Mouse (Mus musculus) myocyte (in vitro differentiated cells): ENCODE results near the gene Limch1. TPM values are rescaled to one million over a fixed set of nuclear protein-coding genes. Genes with fewer than 3 reads are reported as not detected.

Experiments
- H3K27me3 ChIP-seq: one replicate; pipeline ENCODE4 v1.6.1; 2011; ENCODE audit not compliant: control insufficient read depth, insufficient read depth, insufficient read length
- H3K36me3 ChIP-seq: one replicate; pipeline ENCODE4 v1.6.1; 2011; ENCODE audit not compliant: control insufficient read depth, insufficient read depth
- H3K4me2 ChIP-seq: one replicate; pipeline ENCODE4 v1.6.1; 2011; ENCODE audit warnings: low read depth, control low read depth
- H3K4me3 ChIP-seq: one replicate; pipeline ENCODE4 v1.5.1; 2011; ENCODE audit warnings: mild to moderate bottlenecking, control low read depth, moderate library complexity
- H3K79me2 ChIP-seq: one replicate; pipeline ENCODE4 v1.6.1; 2011; ENCODE audit not compliant: control insufficient read depth, insufficient read depth
- H3ac ChIP-seq: one replicate; pipeline ENCODE4 v1.6.1; 2011; ENCODE audit not compliant: control insufficient read depth, insufficient read length
- CEBPB ChIP-seq: IDR thresholded peaks from 2 replicates; pipeline ENCODE4 v1.6.1; 2011; ENCODE audit warnings: mild to moderate bottlenecking, moderate library complexity; ENCODE audit not compliant: poor library complexity, insufficient read depth, severe bottlenecking
- E2F4 ChIP-seq: IDR thresholded peaks from one replicate; pipeline ENCODE4 v1.6.1; 2011; ENCODE audit warnings: mild to moderate bottlenecking, control low read depth, moderate library complexity; ENCODE audit not compliant: insufficient read depth
- MAX ChIP-seq: IDR thresholded peaks from one replicate; pipeline ENCODE4 v1.6.1; 2011; ENCODE audit warnings: low read depth, mild to moderate bottlenecking, control low read depth
- MYOD1 ChIP-seq, 3 experiments: IDR thresholded peaks; one replicate each; pipeline ENCODE4 v1.6.1; 2011; ENCODE audit warnings: control low read depth in 2 of 3, low read depth in 2 of 3, mild to moderate bottlenecking in 2 of 3, moderate library complexity in 1 of 3; ENCODE audit not compliant: insufficient read length in 2 of 3, control insufficient read depth in 1 of 3
- MYOG ChIP-seq, 3 experiments: IDR thresholded peaks; one replicate each; pipeline ENCODE4 v1.6.1; 2011; ENCODE audit warnings: control low read depth in 2 of 3, low read depth in 2 of 3, mild to moderate bottlenecking in 2 of 3; ENCODE audit not compliant: insufficient read length in 2 of 3, control insufficient read depth in 1 of 3, insufficient read depth in 1 of 3
- POLR2A ChIP-seq: IDR thresholded peaks from one replicate; pipeline ENCODE4 v1.6.1; 2011; ENCODE audit warnings: low read depth, mild to moderate bottlenecking, control low read depth, moderate library complexity; ENCODE audit not compliant: insufficient read length
- POLR2AphosphoS2 ChIP-seq: IDR thresholded peaks from one replicate; pipeline ENCODE4 v1.6.1; 2011; ENCODE audit warnings: low read depth, control low read depth; ENCODE audit not compliant: insufficient read length
- REST ChIP-seq: IDR thresholded peaks from one replicate; pipeline ENCODE4 v1.6.1; 2011; ENCODE audit warnings: mild to moderate bottlenecking, control low read depth, moderate library complexity; ENCODE audit not compliant: insufficient read depth, insufficient read length
- SRF ChIP-seq: IDR thresholded peaks from one replicate; pipeline ENCODE4 v1.6.1; 2011; ENCODE audit warnings: low read depth; ENCODE audit not compliant: control insufficient read depth, insufficient read length
- TCF12 ChIP-seq: IDR thresholded peaks from one replicate; pipeline ENCODE4 v1.6.1; 2011; ENCODE audit warnings: mild to moderate bottlenecking, control low read depth; ENCODE audit not compliant: poor library complexity, insufficient read depth, severe bottlenecking
- TCF3 ChIP-seq: IDR thresholded peaks from one replicate; pipeline ENCODE4 v1.6.1; 2011; ENCODE audit warnings: low read depth, control low read depth; ENCODE audit not compliant: insufficient read length
- USF1 ChIP-seq: IDR thresholded peaks from one replicate; pipeline ENCODE4 v1.6.1; 2011; ENCODE audit warnings: low read depth, mild to moderate bottlenecking, control low read depth, moderate library complexity
- polyA plus RNA-seq: library from polyadenylated mRNA; unstranded; fragments of >200 nt; fragmentation: generic; extraction: Trizol; gene quantifications from one replicate; pipeline ENCODE4 v1.2.1, GENCODE M21; 2012; ENCODE audit warnings: missing spikeins

Gene Limch1
- polyA plus RNA-seq, 1 experiment, result 0.79 TPM

DNA sequence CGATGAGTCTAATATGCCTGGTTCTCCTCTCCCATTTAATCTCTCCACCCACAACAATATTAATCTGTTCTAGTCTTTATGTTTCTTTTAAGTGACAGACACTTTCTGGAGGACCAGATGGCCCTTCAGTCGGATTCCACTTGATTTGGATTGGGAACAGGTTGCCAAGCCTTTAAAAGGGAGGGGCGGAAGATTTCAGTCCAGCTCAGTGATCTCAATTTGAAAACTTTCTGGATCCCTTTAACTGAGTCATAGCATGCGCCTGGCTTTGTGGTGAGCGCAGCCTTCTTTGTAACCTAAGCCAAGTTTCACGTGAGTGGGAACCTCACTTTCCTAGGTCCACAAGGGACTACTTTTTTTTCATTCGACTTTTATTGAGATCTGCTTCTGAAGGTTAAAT, 5.0 kb downstream of the Limch1 start:
- TF ChIP-seq REST (no peak), CEBPB (no peak), E2F4 (no peak), MAX (no peak), SRF (no peak), MYOD1 (IDR thresholded peaks at IDR 0.05; ENCODE audit: control insufficient read depth in 1 of 3, insufficient read length in 2 of 3, low read depth in 2 of 3) (no peak)
- peaks cover 13% of the 10 kb centered on the region for H3K27me3 ChIP-seq
- no peak overlapping the region for H3ac ChIP-seq

DNA sequence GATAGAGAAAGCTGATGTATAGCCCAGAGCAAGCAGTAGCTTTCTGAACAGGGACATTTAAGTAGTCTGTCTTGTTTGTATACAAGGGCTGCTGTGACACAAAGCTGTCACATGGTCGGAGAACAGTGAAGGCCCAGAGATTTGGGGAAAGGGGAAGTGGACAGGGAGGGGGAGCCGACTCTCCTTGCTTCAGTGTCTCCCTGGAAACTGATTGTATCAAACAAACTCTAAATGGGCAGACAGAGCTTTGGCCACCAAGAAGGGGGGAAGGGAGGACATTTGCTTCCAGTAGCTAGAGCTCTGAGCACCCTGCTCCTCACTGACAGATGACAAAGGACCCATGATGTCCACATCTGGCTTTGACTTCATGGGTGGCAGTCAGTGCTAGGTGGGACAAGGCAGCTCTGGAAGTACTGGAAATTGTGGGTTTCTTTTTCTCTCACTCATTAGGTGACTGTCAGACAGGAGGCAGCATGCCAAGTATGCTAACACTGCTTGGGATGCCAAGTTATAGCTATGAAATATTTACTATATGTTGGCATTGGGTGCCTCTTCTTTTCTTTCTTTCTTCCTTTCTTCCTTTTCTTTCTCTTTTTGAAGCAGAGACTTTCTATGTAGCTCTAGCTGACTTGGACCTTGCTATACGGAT, 5.8 kb downstream of the Limch1 start:
- TF ChIP-seq MAX (no peak), TCF12 (no peak)
- Histone ChIP-seq H3K36me3 (no peaks in the 10 kb centered on the region), H3K4me2 (no peak overlapping the region), H3K79me2 (no peaks in the 10 kb centered on the region), H3K27me3 (peaks cover 8% of the 10 kb centered on the region), H3K4me3 (no peak overlapping the region), H3ac (no peak overlapping the region)

More for the DNA sequence above, 5.0 kb downstream of the Limch1 start:
- H3K4me2 ChIP-seq, result no peak overlapping the region
- no peaks in the 10 kb centered on the region for H3K79me2 ChIP-seq
- no peaks in the 10 kb centered on the region for H3K36me3 ChIP-seq
- H3K4me3 ChIP-seq, result no peak overlapping the region

DNA sequence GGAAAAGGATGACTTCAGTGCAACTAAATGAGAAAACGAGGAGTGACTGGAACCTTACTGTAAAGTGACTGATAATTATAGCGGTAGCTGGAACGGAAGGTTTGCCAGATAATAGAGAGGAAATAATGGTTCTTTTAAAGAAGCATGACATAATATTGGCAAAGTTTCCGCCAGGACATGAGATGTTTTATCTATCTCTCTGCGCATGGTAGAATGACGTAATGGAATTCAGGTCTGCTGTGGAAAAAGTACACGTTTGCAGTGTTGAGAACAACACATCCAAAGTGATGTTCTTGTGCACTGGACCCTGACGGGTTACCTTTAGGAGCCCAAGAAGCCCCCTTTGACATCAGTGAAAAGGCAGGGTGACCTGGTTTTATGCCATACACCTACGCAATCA, 8.0 kb downstream of the Limch1 start:
- Histone ChIP-seq H3K4me2 (no peak overlapping the region), H3K27me3 (peaks cover 4% of the 10 kb centered on the region)
- TF ChIP-seq MYOD1 (IDR thresholded peaks at IDR 0.05; ENCODE audit: control insufficient read depth in 1 of 3, insufficient read length in 2 of 3, low read depth in 2 of 3) (no peak), SRF (no peak), TCF3 (no peak), REST (no peak), POLR2A (no peak), E2F4 (no peak), CEBPB (no peak), MAX (no peak), USF1 (no peak), TCF12 (no peak)

DNA sequence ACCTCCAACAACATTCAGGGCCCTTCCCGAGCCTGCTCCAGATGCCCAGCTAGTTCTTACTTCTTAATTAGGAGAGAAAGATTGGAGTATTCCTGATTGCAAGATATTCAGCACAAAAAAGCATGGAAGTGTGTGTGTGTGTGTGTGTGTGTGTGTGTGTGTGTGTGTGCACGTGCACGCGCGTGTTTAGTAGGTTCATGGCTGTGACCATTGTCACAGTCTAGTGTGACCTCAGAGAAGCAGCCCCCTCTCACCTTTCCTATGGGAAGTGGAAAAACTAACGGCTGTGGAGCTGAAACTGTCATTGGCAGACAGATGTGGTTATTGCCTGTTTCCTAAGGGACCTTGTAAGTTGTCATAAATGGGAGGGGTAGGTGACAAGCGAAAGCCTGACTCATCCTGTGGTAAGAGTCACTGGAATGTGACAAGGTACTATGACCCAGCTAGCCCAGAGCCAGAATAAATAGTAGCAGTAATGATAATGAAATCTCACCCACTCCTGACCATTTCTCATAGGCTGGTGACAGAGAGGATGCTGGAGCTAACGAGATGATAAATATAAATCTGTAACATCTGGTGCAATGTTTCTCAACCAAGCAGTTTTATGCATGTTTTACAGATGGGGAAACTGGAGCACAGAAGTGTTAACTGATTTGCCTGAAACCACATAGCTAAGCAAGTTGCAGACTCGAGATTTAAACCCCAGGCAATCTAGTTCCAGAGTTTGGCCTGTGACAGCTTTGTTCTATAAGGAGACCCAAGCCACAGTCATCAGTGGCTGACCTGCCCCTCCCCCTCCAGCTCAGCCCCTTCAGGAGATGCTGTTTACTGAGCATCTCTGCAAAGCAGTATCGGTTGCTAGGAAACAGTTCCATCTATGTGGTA, 11.4 kb downstream of the Limch1 start:
- Histone ChIP-seq H3K4me3 (no peak overlapping the region), H3ac (no peak overlapping the region), H3K79me2 (no peaks in the 10 kb centered on the region), H3K4me2 (no peak overlapping the region), H3K36me3 (no peaks in the 10 kb centered on the region), H3K27me3 (peaks cover 4% of the 10 kb centered on the region)
- TF ChIP-seq TCF12, result no peak

More for the DNA sequence above, 8.0 kb downstream of the Limch1 start:
- no peak overlapping the region for H3ac ChIP-seq
- no peaks in the 10 kb centered on the region for H3K36me3 ChIP-seq
- H3K79me2 ChIP-seq, result no peaks in the 10 kb centered on the region
- H3K4me3 ChIP-seq, result no peak overlapping the region

DNA sequence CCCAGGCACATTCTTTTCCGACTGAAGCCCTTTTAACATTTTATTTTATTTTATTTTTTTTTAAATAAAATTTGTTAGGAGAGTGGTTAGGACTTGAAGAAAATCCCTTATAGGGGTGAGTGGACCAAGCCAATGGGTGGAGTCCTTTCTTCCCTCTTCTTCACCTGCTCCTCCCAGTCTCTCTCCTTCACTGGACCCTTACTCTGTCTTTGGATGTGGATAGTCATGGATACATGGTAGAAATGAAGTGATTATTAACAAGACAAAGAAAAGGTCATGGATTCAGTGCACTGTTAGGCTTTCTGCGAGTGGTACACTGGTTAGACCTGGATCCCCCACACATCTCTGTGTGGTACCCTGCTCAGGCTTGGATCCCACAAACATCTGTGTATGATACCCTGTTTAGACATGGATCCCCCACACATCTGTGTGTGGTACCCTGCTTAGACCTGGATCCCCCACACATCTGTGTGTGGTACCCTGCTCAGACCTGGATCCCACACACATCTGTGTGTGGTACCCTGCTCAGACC, 12.1 kb downstream of the Limch1 start:
- H3K79me2 ChIP-seq, result no peaks in the 10 kb centered on the region
- no peaks in the 10 kb centered on the region for H3K36me3 ChIP-seq
- H3ac ChIP-seq, result no peak overlapping the region
- H3K4me2 ChIP-seq, result no peak overlapping the region
- peaks cover 4% of the 10 kb centered on the region for H3K27me3 ChIP-seq
- no peak overlapping the region for H3K4me3 ChIP-seq
- TF ChIP-seq MYOD1 (IDR thresholded peaks at IDR 0.05; ENCODE audit: control insufficient read depth in 1 of 3, insufficient read length in 2 of 3, low read depth in 2 of 3) (no peak), MYOG (IDR thresholded peaks at IDR 0.05; ENCODE audit: control insufficient read depth in 1 of 3, insufficient read depth in 1 of 3, insufficient read length in 2 of 3, low read depth in 2 of 3) (no peak), TCF3 (no peak), TCF12 (no peak), SRF (no peak), POLR2AphosphoS2 (no peak), E2F4 (no peak), CEBPB (no peak), MAX (no peak), REST (no peak), POLR2A (no peak), USF1 (no peak)
